Mouse (Mus musculus) spleen, adult 2 months (tissue): ENCODE measurements at regions not wholly inside any gene's neighbourhood (a gene's known extent, or its start where the extent isn't known, plus 50 kb on each side); places are given as distances from the start of the nearest gene placed in this dataset.
A peak's percentile ranks its signal among the peaks of the same experiment; 100 is the strongest.

ENCODE experiments used
- DNase-seq, 2 experiments: peaks; one replicate each; pipeline versions ENCODE4 v3.0.0 to v3.0.0-alpha.2; 2012 to 2021; ENCODE audit warnings: low spot score in 2 of 2, low read depth in 1 of 2
- H3K27ac ChIP-seq: fragments of 200-500 bp; 2 replicates; pipeline ENCODE4 v1.5.1; 2012; ENCODE audit warnings: low read length, inconsistent platforms; ENCODE audit not compliant: insufficient read depth
- H3K27me3 ChIP-seq: fragments of 200-500 bp; 2 replicates; pipeline ENCODE4 v1.6.1; 2012; ENCODE audit warnings: mild to moderate bottlenecking, moderate library complexity, low read length, inconsistent platforms; ENCODE audit not compliant: control insufficient read depth, insufficient read depth
- H3K36me3 ChIP-seq: fragments of 200-500 bp; 2 replicates; pipeline ENCODE4 v1.6.1; 2012; ENCODE audit warnings: mild to moderate bottlenecking, low read length, inconsistent platforms; ENCODE audit not compliant: control insufficient read depth, insufficient read depth
- H3K4me1 ChIP-seq: fragments of 200-500 bp; 2 replicates; pipeline ENCODE4 v1.6.1; 2011; ENCODE audit warnings: inconsistent platforms; ENCODE audit not compliant: control insufficient read depth, insufficient read depth, insufficient read length
- H3K4me3 ChIP-seq: fragments of 200-500 bp; 2 replicates; pipeline ENCODE4 v1.5.1; 2011; ENCODE audit warnings: mild to moderate bottlenecking, inconsistent platforms; ENCODE audit not compliant: insufficient read depth, insufficient read length; ENCODE audit errors: extremely low read depth
- CTCF ChIP-seq: fragments of 200-500 bp; IDR thresholded peaks from 2 replicates; pipeline ENCODE4 v1.5.1; 2011; ENCODE audit warnings: mild to moderate bottlenecking, inconsistent platforms; ENCODE audit not compliant: insufficient read depth, insufficient read length, insufficient replicate concordance; ENCODE audit errors: extremely low read depth
- POLR2A ChIP-seq: fragments of 200-500 bp; IDR thresholded peaks from 2 replicates; pipeline ENCODE4 v1.6.1; 2011; ENCODE audit warnings: low read depth, low read length, inconsistent platforms
- WGBS: fragments of 180-500 bp; shearing (Covaris S2); methylation state at CpG from one replicate; pipeline ENCODE4 v1.1.7; 2018; 5-methylcytosine and 5-hydroxymethylcytosine counted together

DNA sequence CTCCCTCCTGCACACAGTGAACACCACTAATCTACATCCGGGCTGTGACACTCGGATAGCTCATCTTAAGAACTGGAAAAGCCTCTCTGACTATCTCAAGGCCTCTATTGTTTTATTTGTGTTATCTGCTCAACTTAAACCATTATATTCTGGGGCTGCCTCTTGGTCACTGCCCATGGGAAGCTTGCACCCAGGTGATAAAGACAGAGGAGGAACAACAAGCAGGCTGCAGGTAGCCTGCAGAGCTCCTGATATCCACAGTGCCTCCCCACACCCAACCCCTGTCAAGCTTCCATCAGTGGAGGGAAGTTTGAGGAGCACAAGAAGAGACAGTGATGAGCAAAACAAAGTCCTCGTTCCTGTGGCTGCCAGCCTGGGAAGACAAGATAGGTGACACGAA, 467.0 kb upstream of the Smim15 start:
- Histone ChIP-seq H3K27me3 (no peaks in the 10 kb centered on the region), H3K4me1 (no peaks in the 10 kb centered on the region), H3K4me3 (no peak overlapping the region), H3K27ac (no peak overlapping the region), H3K36me3 (no peaks in the 10 kb centered on the region)
- no peak for DNase-seq
- 77% methylated on average over 4 of the region's 4 CpGs for WGBS
- TF ChIP-seq POLR2A = no peak

DNA sequence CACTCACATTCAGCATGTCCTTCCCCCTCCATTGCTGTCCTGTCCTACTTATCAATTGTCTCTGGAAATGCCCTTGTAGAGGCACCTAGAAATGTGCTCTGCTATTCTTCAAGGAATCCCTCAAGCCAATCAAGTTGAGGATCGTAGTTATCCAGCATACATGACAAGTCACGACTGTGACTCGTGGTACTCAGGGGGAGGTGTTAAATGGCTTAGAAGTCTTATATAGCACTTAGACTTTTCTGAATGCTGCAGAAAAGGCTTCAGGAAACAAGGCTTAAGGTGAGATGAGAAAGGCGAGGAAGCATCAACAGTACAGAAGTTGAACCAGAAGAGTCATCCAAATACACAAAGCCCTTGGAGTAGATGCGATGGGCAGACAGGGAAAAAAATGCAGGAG, 467.5 kb upstream of the Smim15 start:
- no peak for DNase-seq
- Histone ChIP-seq H3K4me3 (no peak overlapping the region), H3K27ac (no peak overlapping the region), H3K27me3 (no peaks in the 10 kb centered on the region), H3K4me1 (no peaks in the 10 kb centered on the region), H3K36me3 (no peaks in the 10 kb centered on the region)
- TF ChIP-seq CTCF = no peak
- no peak for TF ChIP-seq POLR2A
- 87% methylated on average over 5 of the region's 5 CpGs for WGBS

DNA sequence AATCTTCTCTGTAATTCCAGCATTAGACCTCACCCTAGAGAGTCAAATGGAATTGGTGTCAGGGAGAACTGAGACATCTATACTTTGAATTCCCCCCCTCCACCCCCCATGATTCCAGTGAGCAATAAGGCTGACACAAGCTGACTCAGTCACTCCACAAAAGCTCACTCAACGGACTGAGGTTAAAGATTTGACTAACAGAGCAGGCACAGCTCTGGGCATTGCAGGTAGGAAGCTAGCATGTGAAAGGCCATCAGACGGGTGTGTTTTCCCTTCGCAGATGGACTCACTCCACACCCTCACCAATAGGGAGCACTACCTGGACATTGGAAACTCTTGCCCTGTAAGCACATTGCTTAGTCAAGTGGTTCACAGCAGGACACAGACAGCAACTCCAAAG, 469.2 kb upstream of the Smim15 start:
- no peaks in the 10 kb centered on the region for H3K36me3 ChIP-seq
- H3K4me3 ChIP-seq = no peak overlapping the region
- no peaks in the 10 kb centered on the region for H3K27me3 ChIP-seq
- no peaks in the 10 kb centered on the region for H3K4me1 ChIP-seq
- TF ChIP-seq CTCF = no peak
- no peak for TF ChIP-seq POLR2A
- DNase-seq = no peak
- WGBS = 86% methylated on average over 3 of the region's 3 CpGs
- H3K27ac ChIP-seq = no peak overlapping the region

DNA sequence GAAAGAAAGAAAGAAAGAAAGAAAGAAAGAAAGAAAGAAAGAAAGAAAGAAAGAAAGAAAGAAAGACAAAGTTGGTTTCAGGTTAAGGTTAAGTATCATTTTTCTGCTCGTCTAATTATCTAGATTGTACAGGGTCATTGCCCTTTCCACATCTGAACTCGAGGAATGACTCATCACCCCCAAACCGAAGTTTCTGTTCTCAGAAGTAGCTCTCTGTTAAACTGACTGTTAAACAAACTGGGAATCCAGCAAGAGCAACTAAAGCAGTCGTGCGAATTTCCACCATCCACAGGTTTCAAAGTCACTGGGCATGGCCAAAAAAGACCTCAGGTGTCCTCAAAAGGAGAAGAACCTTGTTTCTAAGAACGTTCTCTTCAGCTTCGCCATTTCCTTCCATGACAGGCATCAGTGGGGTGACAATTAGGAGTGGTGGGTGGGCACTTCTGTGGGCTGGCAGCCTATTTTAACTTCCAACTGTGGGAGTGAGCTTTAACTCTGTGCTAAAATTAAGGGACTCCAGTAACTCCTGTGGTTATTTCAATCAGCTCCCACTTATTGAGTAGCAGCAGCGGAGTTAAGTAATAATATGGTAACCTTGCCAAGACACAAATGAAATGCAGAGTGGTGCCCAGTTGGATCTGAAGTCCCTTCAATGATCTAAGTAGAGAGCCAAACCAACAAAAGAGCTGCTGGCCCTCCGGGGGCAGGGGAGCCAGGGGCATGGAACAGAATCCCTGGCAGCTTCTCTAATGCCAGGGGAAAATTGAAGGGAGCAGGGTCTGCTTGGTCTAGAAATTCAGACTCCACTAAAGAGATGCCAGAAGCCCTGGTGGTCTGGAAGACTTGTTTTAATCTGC, 470.5 kb upstream of the Smim15 start:
- no peak overlapping the region for H3K4me3 ChIP-seq
- no peaks in the 10 kb centered on the region for H3K36me3 ChIP-seq
- H3K4me1 ChIP-seq = no peaks in the 10 kb centered on the region
- no peak for DNase-seq
- no peak for TF ChIP-seq POLR2A
- no peak for TF ChIP-seq CTCF
- H3K27ac ChIP-seq = no peak overlapping the region
- 46% methylated on average over 9 of the region's 9 CpGs for WGBS
- H3K27me3 ChIP-seq = no peaks in the 10 kb centered on the region

DNA sequence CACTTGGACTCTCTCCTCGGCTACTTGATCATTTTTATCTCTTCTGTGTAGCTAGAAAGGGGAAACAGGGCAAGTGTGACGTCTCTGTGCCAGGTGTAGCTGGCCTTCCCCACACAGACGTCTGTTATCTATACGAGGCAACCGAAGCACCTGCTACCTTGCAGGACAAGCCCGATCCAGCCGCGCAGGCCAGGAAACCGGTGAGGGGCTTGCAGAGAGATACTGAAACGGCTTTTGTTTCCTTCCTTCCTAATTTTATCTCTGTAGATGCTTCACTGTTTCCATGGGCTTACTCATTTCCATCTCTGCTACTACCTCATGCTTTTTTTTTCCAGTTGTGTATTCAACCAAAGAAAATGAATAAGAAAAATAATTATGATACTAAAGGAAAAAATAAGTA, 472.7 kb upstream of the Smim15 start:
- DNase-seq = no peak
- H3K36me3 ChIP-seq = no peaks in the 10 kb centered on the region
- WGBS = 17% methylated on average over 10 of the region's 10 CpGs
- no peak overlapping the region for H3K4me3 ChIP-seq
- H3K27ac ChIP-seq = no peak overlapping the region
- TF ChIP-seq POLR2A = no peak
- TF ChIP-seq CTCF = no peak
- H3K4me1 ChIP-seq = no peaks in the 10 kb centered on the region
- H3K27me3 ChIP-seq = no peaks in the 10 kb centered on the region

DNA sequence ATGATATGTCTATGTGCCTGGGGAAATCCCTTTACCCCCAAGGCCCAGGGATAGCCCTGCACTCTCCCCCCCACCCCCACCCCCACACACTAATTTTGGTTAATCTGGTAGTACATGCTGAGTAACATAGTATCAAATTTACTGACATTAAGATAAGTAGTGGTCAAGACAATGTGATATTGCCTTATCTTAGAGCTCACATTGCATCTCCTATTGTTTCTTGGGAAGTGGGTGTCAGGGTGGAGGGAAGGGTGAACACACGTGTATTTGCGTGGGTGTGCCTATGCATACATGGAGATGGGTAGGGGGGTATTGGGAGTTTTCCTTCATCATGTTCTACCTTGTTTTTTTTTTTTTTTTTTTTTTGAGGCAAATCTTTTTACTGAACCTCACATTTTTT, 474.8 kb upstream of the Smim15 start:
- H3K4me3 ChIP-seq = no peak overlapping the region
- no peak for DNase-seq
- H3K4me1 ChIP-seq = no peaks in the 10 kb centered on the region
- no peak overlapping the region for H3K27ac ChIP-seq
- WGBS = 86% methylated on average over 2 of the region's 2 CpGs
- no peak for TF ChIP-seq POLR2A
- no peak for TF ChIP-seq CTCF
- no peaks in the 10 kb centered on the region for H3K27me3 ChIP-seq
- H3K36me3 ChIP-seq = no peaks in the 10 kb centered on the region

DNA sequence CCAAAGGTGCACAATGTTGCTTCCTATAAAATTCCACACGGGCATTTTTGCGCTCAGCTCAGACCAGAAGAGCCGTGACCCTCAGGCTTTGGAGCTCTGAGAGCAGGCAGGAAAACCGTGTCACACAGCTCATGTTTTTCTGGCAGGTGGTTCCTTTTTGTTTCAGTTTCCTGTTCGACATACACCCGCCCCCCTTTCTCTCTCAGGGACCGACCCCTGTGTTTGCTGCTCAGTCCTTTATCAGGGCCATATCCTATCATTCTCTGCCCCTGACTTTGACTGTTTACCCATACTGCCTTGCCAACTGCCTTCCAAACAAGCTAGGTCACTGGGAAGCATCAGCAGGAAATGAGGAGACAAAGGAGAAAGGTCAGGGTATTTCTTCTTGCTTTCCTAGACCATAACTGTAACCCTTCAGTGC, 475.5 kb upstream of the Smim15 start:
- Histone ChIP-seq H3K36me3 (no peaks in the 10 kb centered on the region), H3K4me3 (peak overlapping the region; percentile 4; the same call in 1 of the 2 replicates), H3K4me1 (no peaks in the 10 kb centered on the region), H3K27me3 (no peaks in the 10 kb centered on the region), H3K27ac (no peak overlapping the region)
- DNase-seq = no peak
- 6% methylated on average over 7 of the region's 7 CpGs for WGBS
- TF ChIP-seq CTCF (no peak), POLR2A (no peak)
